8 mouse cellular contexts compared by ENCODE assay signal in genomic region chr1:119837035-119837751, GRCm38 (mm10). TPM values are rescaled to one million over a fixed set of nuclear protein-coding genes. Genes with fewer than 3 reads are reported as not detected.
DNase-seq lines count a peak whose midpoint lies in the region; ATAC-seq lines count a peak whose summit lies in the region.

Gene Ptpn4 (minus strand): TSS chr1:119837613.

- no peaks in the 10 kb centered on the region for H3K27me3 ChIP-seq in heart, embryonic 10.5 days (ENCODE audit: insufficient read depth, poor library complexity, severe bottlenecking)
- no peaks in the 10 kb centered on the region for H3K27me3 ChIP-seq in kidney, embryonic 15.5 days

- H3K27ac ChIP-seq in heart, embryonic 10.5 days, result peak within 1 kb of the TSS; percentile 95
- H3K27ac ChIP-seq in kidney, embryonic 15.5 days, result peak within 1 kb of the TSS; percentile 93

- DNase-seq in B cell, adult 2 months, result peak; percentile 99
- peak; percentile 99 for DNase-seq in brain, adult 2 months (ENCODE audit: low read depth, low spot score)
- peak; percentile 99 for DNase-seq in heart, embryonic 10.5 days (ENCODE audit: low spot score)
- DNase-seq in liver, result peak; percentile 98
- DNase-seq in spleen, postnatal 4 days (ENCODE audit: low spot score in 2 of 2), result peak; percentile 97 to 98

- H3K4me2 ChIP-seq in kidney, embryonic 15.5 days, result peak within 1 kb of the TSS; percentile 69

- H3K4me1 ChIP-seq in heart, embryonic 10.5 days, result peaks cover 13% of the 10 kb centered on the region; the same call in 1 of the 2 replicates
- H3K4me1 ChIP-seq in kidney, embryonic 15.5 days, result peaks cover 8% of the 10 kb centered on the region; the same call in 1 of the 2 replicates

- H3K36me3 ChIP-seq in heart, embryonic 10.5 days, result no peaks in the 10 kb centered on the region
- no peaks in the 10 kb centered on the region for H3K36me3 ChIP-seq in kidney, embryonic 15.5 days

- H3K4me3 ChIP-seq in heart, embryonic 10.5 days, result peak within 1 kb of the TSS; percentile 93
- peak within 1 kb of the TSS; percentile 80 for H3K4me3 ChIP-seq in kidney, embryonic 15.5 days (replicated peaks)

- peak; percentile 99 for ATAC-seq in erythroblast, adult 5-6 weeks (replicated peaks; ENCODE audit: low FRiP score, poor library complexity, severe bottlenecking)
- peak; percentile 100 for ATAC-seq in kidney, embryonic 15.5 days (replicated peaks; ENCODE audit: low FRiP score)
- ATAC-seq in monocyte, adult 5-6 weeks (replicated peaks; ENCODE audit: insufficient number of reproducible peaks, low FRiP score, low TSS enrichment, poor library complexity, severe bottlenecking), result peak; percentile 99

- WGBS in heart, embryonic 10.5 days, result under 1% methylated on average over 79 of the region's 79 CpGs
- WGBS in kidney, embryonic 15.5 days, result under 1% methylated on average over 70 of the region's 79 CpGs

- no peaks in the 10 kb centered on the region for H3K9me3 ChIP-seq in heart, embryonic 10.5 days
- H3K9me3 ChIP-seq in kidney, embryonic 15.5 days (replicated peaks), result no peaks in the 10 kb centered on the region

- peak within 1 kb of the TSS; percentile 86 for H3K9ac ChIP-seq in kidney, embryonic 15.5 days

RNA-seq across cellular contexts. Expression of gene Ptpn4, which starts in this region (rescaled TPM):
- total RNA-seq in erythroblast, adult 5-6 weeks (2015; ENCODE audit: low replicate concordance), result 6.7 and 14.2 TPM in 2 replicates
- 7.2 and 9.5 TPM in 2 replicates for total RNA-seq in erythroblast, adult 5-6 weeks (2017; ENCODE audit: low replicate concordance)
- 3.7 and 4.7 TPM in 2 replicates for polyA plus RNA-seq in heart, embryonic 10.5 days (2016; fragmentation: Nextera tagmentation; extraction: Ambion mirVana)
- polyA plus RNA-seq in kidney, embryonic 15.5 days (2015; fragmentation: Nextera tagmentation; extraction: Ambion mirVana), result 6.7 and 7.9 TPM in 2 replicates
- total RNA-seq in monocyte, adult 5-6 weeks (2017), result 20.2 to 103 TPM (median 20.9 TPM) in 3 replicates

Comparison
In these comparisons a context has a peak if more than half of its experiments do, and no peak if none do; other contexts are left out.
1. Peak in every context shown above with its lines: DNase-seq, ATAC-seq, H3K4me3 ChIP-seq and H3K27ac ChIP-seq.